Mouse (Mus musculus) cerebellum, adult 2 months (tissue): Measurements from ENCODE around the gene Nanos2. TPM values are rescaled to one million over a fixed set of nuclear protein-coding genes. Genes with fewer than 3 reads are reported as not detected.

ENCODE experiments used
- DNase-seq, 2 experiments: peaks; one replicate each; pipeline ENCODE4 v3.0.0; 2021
- H3K27ac ChIP-seq: fragments of 200-500 bp; 2 replicates; pipeline ENCODE4 v1.5.1; 2012; ENCODE audit warnings: low read length, control low read depth, inconsistent platforms; ENCODE audit not compliant: insufficient read depth
- H3K27me3 ChIP-seq: fragments of 200-500 bp; 2 replicates; pipeline ENCODE4 v1.6.1; 2012; ENCODE audit warnings: inconsistent platforms, mild to moderate bottlenecking, low read length, moderate library complexity; ENCODE audit not compliant: control insufficient read depth, insufficient read depth
- H3K4me1 ChIP-seq: fragments of 200-500 bp; 2 replicates; pipeline ENCODE4 v1.6.1; 2011; ENCODE audit warnings: low read length; ENCODE audit not compliant: control insufficient read depth, insufficient read depth
- H3K4me3 ChIP-seq: fragments of 200-500 bp; replicated peaks from 2 replicates; pipeline ENCODE3; 2011; ENCODE audit warnings: mild to moderate bottlenecking, low read depth, low read length, control low read depth; ENCODE audit not compliant: insufficient read depth
- CTCF ChIP-seq: fragments of 200-500 bp; IDR thresholded peaks from 2 replicates; pipeline ENCODE4 v1.5.1; 2011; ENCODE audit warnings: low read depth, mild to moderate bottlenecking, control low read depth, low read length, moderate library complexity, borderline replicate concordance; ENCODE audit not compliant: insufficient read depth
- POLR2A ChIP-seq: fragments of 200-500 bp; IDR thresholded peaks from 2 replicates; pipeline ENCODE4 v1.6.1; 2011; ENCODE audit warnings: low read length, control low read depth, borderline replicate concordance; ENCODE audit not compliant: insufficient read depth
- WGBS: fragments of 180-500 bp; shearing (Covaris S2); methylation state at CpG from one replicate; pipeline ENCODE4 v1.1.7; 2018; 5-methylcytosine and 5-hydroxymethylcytosine counted together
- polyA plus RNA-seq: library from polyadenylated mRNA; depleted of rRNA; stranded (reverse); fragments of >200 nt; gene quantifications from 2 replicates; pipeline ENCODE4 v1.2.3, GENCODE M21; 2012; rRNA removed

Gene Nanos2
- polyA plus RNA-seq, result 2.0 and 2.7 TPM in 2 replicates

- no peak for TF ChIP-seq POLR2A
- TF ChIP-seq CTCF, result no peak
- Histone ChIP-seq H3K4me1 (no peaks in the 10 kb centered on the region), H3K27ac (no peak within 1 kb of the TSS), H3K27me3 (no peaks in the 10 kb centered on the region), H3K4me3 (no peak within 1 kb of the TSS)
- WGBS, result 79% methylated on average over 2 of the region's 2 CpGs
- DNase-seq, result no peak
Measured at GRCm38 (mm10) chr7:18987100-18987499, at the start of gene Nanos2. Gene Nanos2, plus strand, starts transcription at chr7:18987400.

- H3K4me3 ChIP-seq, result no peak overlapping the region
- H3K4me1 ChIP-seq, result peaks cover 3% of the 10 kb centered on the region
- DNase-seq, result no peak
- TF ChIP-seq CTCF (no peak), POLR2A (no peak)
- 25% methylated on average over 1 of the region's 1 CpGs for WGBS
- H3K27me3 ChIP-seq, result no peaks in the 10 kb centered on the region
- no peak overlapping the region for H3K27ac ChIP-seq
Measured at GRCm38 (mm10) chr7:18942376-18942775, 44.8 kb upstream of the Nanos2 start.

- H3K4me3 ChIP-seq, result no peak overlapping the region
- H3K4me1 ChIP-seq, result peaks cover 3% of the 10 kb centered on the region
- H3K27me3 ChIP-seq, result no peaks in the 10 kb centered on the region
- DNase-seq, result no peak
- WGBS, result 63% methylated on average over 9 of the region's 9 CpGs
- TF ChIP-seq CTCF (no peak), POLR2A (no peak)
- H3K27ac ChIP-seq, result peak overlapping the region; percentile 35; the same call in 1 of the 2 replicates
Measured at GRCm38 (mm10) chr7:18942815-18943214, 44.4 kb upstream of the Nanos2 start.

- Histone ChIP-seq H3K27me3 (no peaks in the 10 kb centered on the region), H3K4me3 (no peak overlapping the region), H3K27ac (no peak overlapping the region), H3K4me1 (peaks cover 10% of the 10 kb centered on the region; the same call in 1 of the 2 replicates)
- 34% methylated on average over 6 of the region's 6 CpGs for WGBS
- TF ChIP-seq POLR2A, result no peak
- TF ChIP-seq CTCF, result no peak
- DNase-seq, result no peak
Measured at GRCm38 (mm10) chr7:18948151-18948550, 39.0 kb upstream of the Nanos2 start.

GRCm38 (mm10) chr7:18949781-18950522, 37.2 kb upstream of the Nanos2 start:
- H3K27ac ChIP-seq, result no peak overlapping the region
- WGBS, result 27% methylated on average over 12 of the region's 12 CpGs
- peaks cover 10% of the 10 kb centered on the region; the same call in 1 of the 2 replicates for H3K4me1 ChIP-seq
- no peaks in the 10 kb centered on the region for H3K27me3 ChIP-seq
- H3K4me3 ChIP-seq, result no peak overlapping the region
- no peak for TF ChIP-seq POLR2A
- no peak for TF ChIP-seq CTCF
- DNase-seq, result no peak

GRCm38 (mm10) chr7:18950523-18951315, 36.5 kb upstream of the Nanos2 start:
- TF ChIP-seq CTCF, result no peak
- no peak for TF ChIP-seq POLR2A
- H3K4me3 ChIP-seq, result no peak overlapping the region
- no peak for DNase-seq
- WGBS, result 38% methylated on average over 18 of the region's 18 CpGs
- no peak overlapping the region for H3K27ac ChIP-seq
- peaks cover 10% of the 10 kb centered on the region; the same call in 1 of the 2 replicates for H3K4me1 ChIP-seq
- no peaks in the 10 kb centered on the region for H3K27me3 ChIP-seq

- no peak for DNase-seq
- H3K4me3 ChIP-seq, result no peak overlapping the region
- peaks cover 10% of the 10 kb centered on the region; the same call in 1 of the 2 replicates for H3K4me1 ChIP-seq
- H3K27me3 ChIP-seq, result no peaks in the 10 kb centered on the region
- no peak overlapping the region for H3K27ac ChIP-seq
- TF ChIP-seq CTCF (no peak), POLR2A (no peak)
- WGBS, result 57% methylated on average over 15 of the region's 15 CpGs
Measured at GRCm38 (mm10) chr7:18951397-18951796, 35.8 kb upstream of the Nanos2 start.
